Mouse (Mus musculus) small intestine, adult 2 months (tissue): ENCODE results near the gene Fezf2.

Experiments used
- CTCF ChIP-seq: fragments of 200-500 bp; IDR thresholded peaks from 2 replicates; pipeline ENCODE4 v1.5.1; 2012; ENCODE audit warnings: low read depth, mild to moderate bottlenecking, control low read depth, inconsistent platforms, low read length, moderate library complexity, mixed read lengths; ENCODE audit not compliant: insufficient replicate concordance, insufficient read length; ENCODE audit errors: extremely low read depth
- POLR2A ChIP-seq: fragments of 200-500 bp; IDR thresholded peaks from 2 replicates; pipeline ENCODE4 v1.6.1; 2012; ENCODE audit warnings: low read depth, mild to moderate bottlenecking, control low read depth, inconsistent platforms, low read length, moderate library complexity

DNA sequence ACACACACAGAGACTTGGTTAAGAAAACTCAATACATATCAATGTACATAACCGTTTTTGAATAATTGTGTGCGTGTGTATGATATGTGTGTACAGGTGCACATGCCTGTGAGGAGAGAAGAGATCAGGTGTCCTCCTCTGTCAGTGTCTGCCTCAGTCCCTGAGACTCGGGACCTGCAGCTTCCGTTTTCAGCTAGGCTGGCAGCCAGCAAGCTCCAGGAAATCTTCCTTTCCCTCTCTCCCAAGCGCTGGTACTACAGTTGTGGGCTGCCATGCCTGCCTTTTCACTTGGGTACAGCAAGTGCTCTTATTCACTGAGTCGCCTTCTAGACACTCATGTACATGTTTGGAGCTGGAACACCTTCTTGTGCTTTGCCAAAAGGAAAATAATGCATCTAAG is 39.2 kb upstream of the Fezf2 start:
- TF ChIP-seq POLR2A (no peak), CTCF (no peak)
